Mouse (Mus musculus) erythroid progenitor cell, adult 5-6 weeks (primary cell): ENCODE results near the gene Edar. TPM values are rescaled to one million over a fixed set of nuclear protein-coding genes. Genes with fewer than 3 reads are reported as not detected.
A peak's percentile ranks its signal among the peaks of the same experiment; 100 is the strongest.

Source experiments
- ATAC-seq: replicated peaks from 2 replicates; pipeline ENCODE4 v1.8.0; 2016; ENCODE audit warnings: moderate number of reproducible peaks, mild to moderate bottlenecking, moderate TSS enrichment, inconsistent platforms; ENCODE audit not compliant: poor library complexity, low FRiP score, severe bottlenecking
- total RNA-seq, 2 experiments: library from RNA; stranded (forward) in 1 of 2; stranded (reverse) in 1 of 2; fragments of 150-400 nt in 1 of 2; fragments of 186-747, 209-891 nt in 1 of 2; gene quantifications; 2 replicates each; pipeline versions ENCODE4 v1.2.3 to v1.2.4; 2015 to 2017; ENCODE audit warnings: low replicate concordance in 2 of 2

The Edar gene
- total RNA-seq, 2 experiments from 2014 or later = not detected

DNA sequence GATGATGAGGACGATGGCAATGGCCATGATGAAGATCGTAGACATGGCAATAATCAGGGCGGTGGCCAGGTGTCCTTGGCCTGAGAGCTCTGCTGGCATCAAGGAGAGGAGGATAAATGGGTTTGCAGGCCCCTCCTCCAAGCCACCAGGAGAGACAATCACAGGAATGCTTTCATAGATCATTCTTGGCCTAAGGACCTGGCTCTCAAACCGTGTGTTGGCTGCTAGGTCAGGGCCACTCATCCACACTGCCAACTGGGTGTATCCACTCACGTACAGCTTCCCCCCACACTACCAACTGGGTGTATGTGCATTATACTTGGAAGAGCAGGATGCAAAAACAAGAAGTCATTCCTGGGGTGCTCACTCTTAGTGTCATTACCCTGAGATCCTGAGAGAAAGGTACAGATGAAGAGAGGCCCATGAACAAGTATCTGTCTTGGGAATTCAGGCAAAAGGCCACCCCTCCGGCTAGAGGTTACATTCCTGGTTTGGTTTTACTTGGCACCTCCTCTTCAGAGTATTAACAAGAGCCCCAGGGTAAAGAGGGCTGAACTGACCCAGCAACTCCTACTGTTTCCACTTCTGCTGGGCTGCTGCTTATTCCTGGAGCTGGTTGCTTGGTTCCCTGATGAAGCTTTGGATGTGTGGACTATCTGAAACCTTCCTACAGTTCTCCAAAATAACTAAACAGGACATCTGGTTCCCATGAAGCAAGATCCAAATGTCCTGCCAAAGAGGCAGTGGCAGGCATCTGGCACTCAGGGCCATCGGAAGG lies 64.8 kb downstream of the Edar start:
- no peak for ATAC-seq

DNA sequence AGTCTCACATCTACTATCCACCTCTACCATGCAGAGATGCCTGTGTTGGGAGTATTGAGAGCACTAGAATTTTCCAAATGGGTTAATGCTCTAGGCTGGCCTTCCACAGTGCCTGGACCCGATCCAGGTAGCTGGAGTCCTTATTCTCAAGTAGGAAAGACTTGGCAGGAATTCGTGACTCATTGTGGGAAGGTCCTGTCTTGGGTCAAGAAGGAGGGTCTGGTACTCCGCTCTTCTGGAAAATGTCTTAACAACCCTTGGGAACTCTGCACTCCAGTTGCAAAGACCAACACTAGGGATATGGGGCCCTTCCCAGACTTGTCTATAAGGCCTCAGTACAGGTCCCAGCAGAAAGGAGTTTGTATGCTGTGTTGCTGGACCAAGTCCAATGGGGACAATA lies 66.6 kb downstream of the Edar start:
- ATAC-seq = no peak

DNA sequence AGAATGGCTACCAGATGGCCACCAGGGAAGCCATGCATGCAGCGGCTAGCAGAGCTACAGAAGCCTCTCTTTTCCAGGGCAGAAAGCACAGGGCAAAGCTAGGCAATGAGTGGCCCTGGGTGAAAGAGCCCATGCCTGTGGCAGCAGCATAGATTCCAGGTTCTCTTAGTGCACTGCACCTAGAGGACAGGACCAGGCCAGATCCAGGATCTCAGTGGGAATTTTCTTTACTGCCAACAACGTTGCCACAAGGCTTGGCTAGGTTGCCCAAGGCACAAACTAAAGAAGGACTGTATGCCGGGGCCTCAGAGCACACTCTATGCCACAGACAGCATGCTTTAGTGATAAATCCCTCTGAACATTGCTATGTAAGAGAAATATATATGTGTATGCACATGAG lies 69.1 kb downstream of the Edar start:
- no peak for ATAC-seq

DNA sequence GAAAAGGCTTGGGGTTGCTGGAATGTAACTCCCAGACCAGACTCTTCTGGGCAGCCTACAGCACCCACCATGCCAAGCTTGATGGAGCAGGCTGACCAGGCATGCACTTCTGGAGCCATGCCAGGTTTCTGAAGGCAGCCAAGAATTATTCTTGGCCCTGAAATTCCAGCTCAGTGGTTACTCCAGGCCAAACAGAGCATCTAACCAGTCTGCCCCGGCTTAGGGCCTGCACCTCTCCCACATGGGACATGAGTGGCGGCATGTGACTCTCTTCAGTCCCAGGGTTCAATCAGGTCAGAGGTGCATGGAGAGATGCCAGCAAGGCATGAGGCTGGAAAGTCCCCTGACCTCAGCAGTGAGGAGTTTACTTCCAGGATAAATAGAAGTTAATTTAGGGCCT lies 70.7 kb downstream of the Edar start:
- ATAC-seq = no peak

DNA sequence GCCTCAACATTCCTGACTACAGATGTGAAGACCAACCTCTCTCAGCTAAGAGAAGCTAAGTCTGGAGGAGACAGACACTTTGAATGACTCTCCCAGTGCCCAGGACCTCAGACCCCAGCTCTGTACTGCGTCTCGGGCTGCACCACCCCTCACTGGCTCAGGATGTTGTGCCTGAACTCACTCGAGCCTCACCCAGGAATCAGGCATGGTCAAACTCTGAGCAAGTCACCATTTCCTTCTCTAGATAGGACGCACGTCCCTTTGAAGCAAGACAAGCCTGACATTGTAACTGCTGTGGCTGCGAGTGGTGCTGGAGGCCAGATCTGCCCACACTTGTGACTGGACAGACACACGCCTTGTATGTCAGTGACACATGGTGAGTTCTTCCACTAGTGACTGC lies 73.5 kb downstream of the Edar start:
- no peak for ATAC-seq

DNA sequence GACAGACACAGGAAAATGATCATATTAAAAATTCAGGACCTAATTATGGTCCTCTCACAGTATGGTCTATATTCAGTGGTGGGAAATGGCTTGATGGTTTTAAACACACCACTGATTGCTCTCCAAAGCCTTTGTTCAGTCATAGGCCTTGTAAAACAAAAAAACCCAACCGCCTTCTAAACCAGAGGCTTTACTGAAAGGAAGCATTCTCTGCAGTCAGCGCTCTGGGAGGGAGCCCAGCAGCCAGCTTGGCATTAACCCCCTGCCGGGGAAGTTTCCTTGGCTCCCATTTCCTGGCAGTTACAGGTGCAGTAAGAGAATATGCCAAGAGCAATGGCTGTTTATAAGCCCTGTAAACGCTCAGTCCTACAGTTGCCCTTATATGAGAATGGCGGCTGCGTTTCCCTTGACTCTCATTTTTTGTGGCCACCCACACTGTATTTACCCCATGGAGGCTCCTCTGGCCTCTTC lies 74.0 kb downstream of the Edar start:
- no peak for ATAC-seq

DNA sequence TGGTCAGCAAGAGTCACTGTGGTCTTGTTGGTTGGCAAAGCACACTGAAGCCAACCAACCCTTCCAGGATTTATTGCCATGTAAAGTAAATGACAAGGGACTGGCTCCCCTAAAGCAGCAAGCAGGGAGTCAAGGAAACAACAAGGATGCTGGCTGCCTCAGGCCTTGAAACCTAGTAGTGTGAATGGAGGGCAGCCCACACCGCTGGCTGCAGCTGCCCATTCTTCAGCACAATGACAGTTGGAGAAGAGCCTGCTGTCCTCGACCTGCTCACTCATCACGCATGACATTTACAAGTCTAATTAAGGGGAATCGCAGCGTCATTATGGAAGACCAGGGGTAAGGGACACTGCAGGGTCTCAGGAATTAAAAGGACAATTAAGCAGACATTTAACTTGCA lies 74.5 kb downstream of the Edar start:
- ATAC-seq = no peak

DNA sequence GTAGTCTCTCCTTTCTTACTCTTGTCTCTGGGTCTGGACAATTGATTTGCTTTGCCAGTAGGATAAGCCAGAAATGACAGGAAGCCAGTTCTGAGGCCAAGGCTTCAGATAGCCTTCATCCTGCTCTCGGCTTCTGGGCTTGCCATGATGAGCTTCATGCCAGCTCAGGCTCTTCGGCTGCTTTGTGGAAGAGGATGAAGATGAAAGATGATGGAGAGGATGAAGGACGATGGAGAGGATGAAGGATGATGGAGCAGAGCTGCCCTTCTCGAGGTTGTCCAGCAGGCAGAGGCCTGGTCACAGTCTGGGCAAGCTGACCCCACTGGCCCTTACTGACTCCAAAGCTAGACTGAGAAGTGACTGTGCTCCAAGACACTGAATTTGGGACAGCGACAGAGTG lies 75.3 kb downstream of the Edar start:
- no peak for ATAC-seq

DNA sequence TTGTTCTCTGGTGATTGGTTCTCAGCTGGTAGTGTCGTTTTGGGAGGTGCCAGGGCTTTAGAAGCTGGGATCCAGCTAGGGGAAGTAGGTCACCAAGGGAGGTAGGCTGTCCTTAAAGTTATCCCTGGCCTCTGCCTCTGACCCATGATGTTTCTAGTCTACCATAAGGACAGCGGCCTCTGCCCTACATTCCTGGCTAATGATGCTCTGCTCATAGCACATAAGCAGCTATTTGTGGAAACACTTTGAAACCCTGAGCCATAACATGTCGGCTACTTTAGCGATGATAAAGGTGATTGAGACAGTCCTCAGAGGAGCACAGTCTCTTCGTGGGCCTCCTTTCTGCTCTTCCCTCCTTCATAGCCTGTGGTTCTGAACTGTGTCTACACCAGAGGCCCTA lies 79.6 kb downstream of the Edar start:
- ATAC-seq = no peak

DNA sequence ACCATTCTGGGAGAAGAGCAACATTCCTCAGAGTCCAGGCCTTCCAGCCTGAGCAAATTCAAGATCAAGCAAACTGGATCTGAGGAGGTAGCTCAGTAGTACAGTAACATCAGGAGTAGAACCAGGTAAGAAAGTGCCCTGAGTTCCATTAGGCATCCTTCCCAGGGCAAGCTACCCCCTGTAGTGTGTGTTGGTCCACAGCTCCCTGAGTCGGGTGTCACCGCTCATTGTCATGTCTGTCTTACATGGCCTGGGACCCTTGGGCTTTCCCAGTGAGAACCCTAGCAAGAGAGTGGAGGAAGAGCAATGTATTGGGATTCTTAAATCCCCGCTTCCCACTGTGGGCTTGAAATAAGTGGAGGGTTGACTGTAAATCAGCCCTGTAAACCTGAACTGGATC lies 80.3 kb downstream of the Edar start:
- ATAC-seq = no peak

DNA sequence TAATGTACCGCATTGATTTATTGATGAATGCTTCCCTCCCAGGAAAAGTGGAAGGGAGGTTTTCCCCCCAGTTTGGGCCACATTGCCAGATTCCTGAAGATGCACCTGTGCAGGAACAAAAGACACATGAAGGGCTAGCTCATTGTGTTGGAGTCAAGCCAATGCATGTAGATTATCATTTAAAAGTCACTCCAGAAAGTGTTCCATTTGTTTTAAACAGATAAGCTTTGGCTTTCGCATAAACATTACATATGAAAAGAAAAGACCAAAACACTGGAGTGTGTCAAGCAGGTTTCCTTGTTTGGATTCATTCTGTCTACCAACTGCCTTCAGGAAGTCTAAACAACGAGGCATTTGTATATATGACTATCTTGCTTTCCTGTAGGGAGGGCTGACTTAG lies 81.0 kb downstream of the Edar start:
- no peak for ATAC-seq

DNA sequence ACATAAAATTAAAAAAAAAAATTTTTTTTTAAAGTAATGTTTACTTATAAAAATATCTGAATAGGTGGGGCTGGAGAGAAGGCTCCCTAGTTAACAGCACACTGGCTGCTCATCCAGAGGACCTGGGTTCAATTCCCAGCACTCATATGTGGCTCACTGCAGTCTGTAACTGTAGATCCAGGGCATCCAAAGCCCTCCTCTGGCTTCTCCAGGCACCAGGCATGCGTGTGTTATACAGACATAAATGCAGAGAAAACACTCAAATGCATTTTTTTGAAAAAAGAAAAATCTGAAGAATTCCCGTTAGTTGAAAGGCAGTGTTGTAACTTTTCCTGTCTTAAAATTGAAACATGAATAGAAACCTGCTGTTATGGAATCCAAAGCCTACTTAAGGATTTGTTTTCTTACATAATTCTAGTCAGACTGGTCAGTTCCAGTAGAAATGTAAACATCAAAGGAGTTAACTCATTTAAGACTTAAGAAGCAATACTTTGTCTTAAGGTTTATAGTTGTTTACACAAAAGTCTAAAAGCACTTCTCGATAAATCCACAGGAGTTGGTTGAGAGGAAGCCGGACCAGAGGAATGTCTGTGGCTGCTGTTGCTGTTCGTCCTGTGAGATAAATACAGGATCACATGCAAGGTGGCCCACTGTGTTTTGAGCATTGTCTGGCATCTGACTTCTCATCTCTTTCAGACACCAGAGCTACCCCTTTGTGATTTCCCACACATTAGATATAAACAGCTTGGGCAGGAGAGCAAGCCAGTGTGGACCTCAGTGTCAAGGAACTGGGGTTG lies 89.8 kb downstream of the Edar start:
- no peak for ATAC-seq

DNA sequence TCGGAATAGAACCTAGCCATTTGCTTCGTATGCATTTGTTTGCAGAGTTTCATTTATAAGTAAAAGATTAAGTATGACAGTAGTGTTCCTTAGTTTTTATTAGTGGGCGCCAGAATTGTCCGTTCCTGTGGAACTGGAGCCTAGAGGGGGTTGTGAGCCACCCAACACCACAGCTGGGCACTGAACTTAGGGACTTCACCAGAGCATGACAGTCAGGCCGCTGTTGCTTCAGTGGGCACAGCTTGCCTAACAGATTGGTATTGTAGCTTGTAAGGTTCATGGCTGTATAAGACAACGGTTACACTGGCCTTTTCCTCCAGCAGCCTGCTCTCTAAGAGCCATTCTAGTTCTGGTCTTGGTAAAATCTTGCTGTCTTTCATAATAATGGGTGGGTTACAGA lies 114.9 kb downstream of the Edar start:
- ATAC-seq = no peak

DNA sequence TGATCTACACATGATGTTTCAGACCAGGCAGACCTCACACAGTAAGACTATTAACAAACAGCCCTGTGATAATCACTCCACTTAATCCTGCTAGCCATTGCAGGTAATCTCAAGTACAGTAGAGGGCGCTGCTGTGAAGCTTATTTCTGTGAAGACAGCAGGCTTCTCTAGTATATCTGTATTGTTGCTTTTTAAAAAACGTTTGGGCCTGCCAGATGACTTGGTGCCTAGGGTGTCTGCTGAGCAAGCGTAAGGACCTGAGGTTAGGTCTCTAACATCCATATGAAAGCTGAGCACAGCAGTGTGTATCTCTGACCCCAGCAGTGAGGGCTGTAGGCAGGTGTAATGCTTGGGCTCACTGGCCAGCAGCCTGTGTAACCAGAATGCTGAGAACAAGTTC lies 115.6 kb downstream of the Edar start:
- no peak for ATAC-seq

DNA sequence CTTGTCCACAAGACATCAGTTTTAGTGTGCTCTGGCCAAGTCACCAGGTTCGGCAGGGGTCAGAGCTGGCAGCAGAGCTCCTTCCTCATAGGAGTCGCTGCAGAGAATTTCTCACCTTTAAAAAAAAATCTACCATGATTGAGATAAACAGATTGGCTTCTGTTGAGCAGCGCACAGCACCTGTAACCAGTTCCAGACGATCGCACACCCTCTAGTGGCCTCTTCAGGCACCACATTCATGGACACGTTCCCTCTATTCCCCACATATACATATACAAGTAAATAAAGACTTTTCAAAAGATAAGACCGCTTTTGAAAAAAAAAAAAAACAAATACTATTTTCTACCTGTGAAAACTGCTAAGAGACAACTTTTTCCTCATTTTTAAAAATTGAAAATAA lies 116.4 kb downstream of the Edar start:
- ATAC-seq = peak; percentile 54; the same call in 1 of the 2 replicates

DNA sequence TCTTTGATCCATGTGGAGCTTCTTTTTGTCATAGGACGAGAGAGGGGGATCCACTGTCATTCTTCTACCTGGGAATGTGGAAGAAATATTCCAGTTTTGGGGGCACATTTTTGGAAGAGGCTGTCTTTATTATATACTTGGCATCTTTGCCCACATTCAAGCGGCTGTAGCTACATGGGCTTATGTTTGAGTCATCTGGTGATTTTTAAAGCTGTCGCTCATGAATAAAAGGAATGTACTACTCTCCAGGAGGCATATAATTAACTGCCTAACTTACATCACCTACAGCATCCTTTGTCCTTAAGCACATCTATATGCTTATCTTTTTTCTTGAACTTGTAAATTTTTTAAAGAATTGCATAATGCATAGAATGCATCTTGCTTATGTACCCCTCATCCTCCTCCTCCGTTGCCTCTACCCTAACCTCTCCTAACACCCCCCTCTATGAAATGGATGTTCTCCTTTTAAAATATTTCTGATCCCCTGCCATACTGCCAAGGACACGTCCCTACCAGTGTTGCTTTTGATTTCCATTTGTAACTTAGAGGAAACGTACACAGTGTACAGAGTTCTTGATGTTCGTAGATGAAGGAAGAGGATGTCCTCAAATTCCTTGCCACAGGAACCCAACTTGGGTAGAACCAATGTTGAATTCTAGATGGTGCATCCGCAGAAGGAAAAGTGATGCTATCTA lies 120.6 kb downstream of the Edar start:
- no peak for ATAC-seq

Other genes starting within 250 kb of the Edar start
- gene Ranbp2, start 228.7 kb downstream of the Edar start, total RNA-seq (2015; ENCODE audit: low replicate concordance) = 126 and 148 TPM in 2 replicates
- gene Ranbp2, start 228.7 kb downstream of the Edar start, total RNA-seq (2017; ENCODE audit: low replicate concordance) = 169 and 178 TPM in 2 replicates
- gene Ccdc138, start 177.7 kb downstream of the Edar start, total RNA-seq (2015; ENCODE audit: low replicate concordance) = 9.0 and 14.7 TPM in 2 replicates
- gene Ccdc138, start 177.7 kb downstream of the Edar start, total RNA-seq (2017; ENCODE audit: low replicate concordance) = 6.4 and 7.3 TPM in 2 replicates
- gene Gm17542, start 42.6 kb upstream of the Edar start, total RNA-seq (2015; ENCODE audit: low replicate concordance) = not detected in 2 replicates
- not detected in 2 replicates for gene Gm17542, start 42.6 kb upstream of the Edar start, total RNA-seq (2017; ENCODE audit: low replicate concordance)
- not detected in 2 replicates for gene Sh3rf3, start 137.7 kb upstream of the Edar start, total RNA-seq (2015; ENCODE audit: low replicate concordance)
- not detected in 2 replicates for gene Sh3rf3, start 137.7 kb upstream of the Edar start, total RNA-seq (2017; ENCODE audit: low replicate concordance)